Mouse (Mus musculus): Measurements from ENCODE around the gene Rbks. TPM values are rescaled to one million over a fixed set of nuclear protein-coding genes. Genes with fewer than 3 reads are reported as not detected.
"Not testable (repeated sequence)": the region's sequence is repeated elsewhere in the genome, so short reads cannot be mapped to it uniquely, and the experiment has no call there.

The Rbks gene
- polyA plus RNA-seq, 1 experiment from 2014 or later, result 3.0 TPM

- WGBS, result 84% methylated on average over 4 of the region's 4 CpGs
- no peak overlapping the region for H3K27ac ChIP-seq
These were observed 53.2 kb downstream of the Rbks start for GRCm38 (mm10) chr5:31644272-31644671.

DNA sequence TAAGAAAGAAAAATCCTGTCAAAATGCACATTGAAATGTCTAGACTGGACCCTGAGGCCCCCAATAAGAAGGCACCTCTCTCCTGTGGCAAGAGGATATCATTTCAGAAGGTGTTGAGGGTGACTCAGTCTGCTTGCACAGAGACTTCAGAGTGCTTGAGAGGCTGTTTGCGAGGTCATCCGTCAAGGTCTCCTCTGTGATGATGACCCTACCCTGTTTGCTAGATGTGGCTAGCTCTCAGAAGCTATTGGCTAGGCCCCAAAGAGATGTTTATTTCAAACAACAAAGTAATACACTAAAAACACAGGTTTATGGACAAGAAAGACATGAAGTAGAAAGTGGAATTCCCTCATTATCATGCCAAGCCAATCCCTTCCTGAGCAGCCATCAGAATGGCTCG is 55.1 kb downstream of the Rbks start:
- H3K4me3 ChIP-seq (replicated peaks), result no peak overlapping the region
- no peak for ATAC-seq (ENCODE audit: insufficient number of reproducible peaks, insufficient read depth, low FRiP score, low TSS enrichment, low read depth)
- no peak overlapping the region for H3K4me2 ChIP-seq
- H3K27me3 ChIP-seq, result no peaks in the 10 kb centered on the region
- no peaks in the 10 kb centered on the region for H3K4me1 ChIP-seq (replicated peaks)
- 88% methylated on average over 3 of the region's 3 CpGs for WGBS
- no peak overlapping the region for H3K27ac ChIP-seq
- H3K9me3 ChIP-seq, result no peaks in the 10 kb centered on the region
- no peak overlapping the region for H3K9ac ChIP-seq (replicated peaks)
- peaks cover 20% of the 10 kb centered on the region; the same call in 1 of the 2 replicates for H3K36me3 ChIP-seq

More at GRCm38 (mm10) chr5:31644272-31644671, 53.2 kb downstream of the Rbks start:
- H3K36me3 ChIP-seq, result peaks cover 20% of the 10 kb centered on the region; the same call in 1 of the 2 replicates
- ATAC-seq (ENCODE audit: insufficient number of reproducible peaks, insufficient read depth, low FRiP score, low TSS enrichment, low read depth), result no peak
- H3K9ac ChIP-seq (replicated peaks), result no peak overlapping the region
- no peak overlapping the region for H3K4me2 ChIP-seq
- H3K9me3 ChIP-seq, result no peaks in the 10 kb centered on the region
- no peaks in the 10 kb centered on the region for H3K4me1 ChIP-seq (replicated peaks)
- H3K4me3 ChIP-seq (replicated peaks), result no peak overlapping the region
- H3K27me3 ChIP-seq, result no peaks in the 10 kb centered on the region

- H3K27me3 ChIP-seq, result no peaks in the 10 kb centered on the region
- no peak for ATAC-seq (ENCODE audit: insufficient number of reproducible peaks, insufficient read depth, low FRiP score, low TSS enrichment, low read depth)
- WGBS, result 88% methylated on average over 2 of the region's 2 CpGs
- no peak overlapping the region for H3K27ac ChIP-seq
- H3K9ac ChIP-seq (replicated peaks), result no peak overlapping the region
- H3K4me1 ChIP-seq (replicated peaks), result no peaks in the 10 kb centered on the region
- no peak overlapping the region for H3K4me2 ChIP-seq
- H3K9me3 ChIP-seq, result no peaks in the 10 kb centered on the region
- peaks cover 20% of the 10 kb centered on the region; the same call in 1 of the 2 replicates for H3K36me3 ChIP-seq
- H3K4me3 ChIP-seq (replicated peaks), result no peak overlapping the region
These were observed 56.9 kb downstream of the Rbks start for GRCm38 (mm10) chr5:31640542-31640941.

DNA sequence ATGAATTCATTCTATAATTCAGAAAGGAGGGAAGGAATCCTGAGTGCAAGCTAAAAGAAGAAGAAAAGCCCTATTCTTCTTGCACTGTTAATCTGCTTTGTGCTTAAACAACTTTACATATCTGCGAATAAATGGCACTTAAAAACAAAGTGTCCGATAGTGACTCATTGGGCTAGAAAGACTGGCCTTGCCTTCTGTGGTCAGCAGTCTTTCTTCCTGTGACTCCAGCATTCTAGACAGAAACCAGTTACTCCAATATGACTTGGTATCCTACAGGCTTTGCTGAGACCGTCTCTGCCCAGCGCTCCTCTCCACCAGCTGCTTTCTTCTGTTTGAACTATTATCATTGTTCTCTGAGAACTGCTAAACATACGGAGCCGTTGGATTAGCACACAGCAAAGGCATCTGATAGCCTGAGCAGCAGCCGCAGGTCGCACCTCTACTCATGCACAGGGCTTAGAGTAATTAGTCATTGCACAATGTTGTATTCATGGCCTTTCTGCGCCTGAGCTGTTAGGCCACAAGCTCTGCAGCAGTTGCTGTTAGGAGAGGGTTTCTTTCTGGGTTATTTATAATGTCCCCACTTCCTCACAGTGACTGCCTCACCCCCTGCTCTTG is 60.7 kb downstream of the Rbks start:
- Histone ChIP-seq H3K9me3 (no peaks in the 10 kb centered on the region), H3K9ac (replicated peaks) (no peak overlapping the region), H3K4me3 (replicated peaks) (no peak overlapping the region), H3K4me2 (no peak overlapping the region), H3K27ac (no peak overlapping the region), H3K4me1 (replicated peaks) (no peaks in the 10 kb centered on the region), H3K27me3 (no peaks in the 10 kb centered on the region), H3K36me3 (peaks cover 20% of the 10 kb centered on the region; the same call in 1 of the 2 replicates)
- no peak for ATAC-seq (ENCODE audit: insufficient number of reproducible peaks, insufficient read depth, low FRiP score, low TSS enrichment, low read depth)
- WGBS, result 75% methylated on average over 9 of the region's 9 CpGs

- 70% methylated on average over 5 of the region's 5 CpGs for WGBS
These were observed 62.7 kb downstream of the Rbks start for GRCm38 (mm10) chr5:31634679-31635078.

DNA sequence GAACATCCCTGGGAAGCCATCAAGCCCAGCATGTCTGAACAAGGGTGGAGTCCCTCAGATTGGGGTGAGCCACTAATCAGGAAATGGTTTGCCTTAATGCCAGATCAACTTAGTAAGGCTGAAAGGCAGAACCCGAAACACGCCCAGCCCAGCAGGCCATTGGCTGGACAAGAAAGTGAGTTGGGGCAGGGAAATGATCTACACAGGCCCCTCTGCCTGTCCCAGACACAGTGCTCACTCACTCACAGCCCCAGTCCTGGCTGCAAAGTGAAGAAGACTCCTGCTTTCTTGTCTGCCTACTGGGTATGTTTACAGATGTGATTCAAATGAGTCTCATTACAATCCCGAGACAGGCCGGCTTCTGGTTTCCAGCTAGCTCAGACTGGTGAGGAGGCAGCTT is 63.3 kb downstream of the Rbks start:
- WGBS, result 64% methylated on average over 4 of the region's 4 CpGs
- H3K4me1 ChIP-seq (replicated peaks), result peaks cover 4% of the 10 kb centered on the region
- no peak overlapping the region for H3K4me2 ChIP-seq
- H3K9me3 ChIP-seq, result no peaks in the 10 kb centered on the region
- no peak overlapping the region for H3K27ac ChIP-seq
- no peaks in the 10 kb centered on the region for H3K27me3 ChIP-seq
- ATAC-seq (ENCODE audit: insufficient number of reproducible peaks, insufficient read depth, low FRiP score, low TSS enrichment, low read depth), result no peak
- H3K9ac ChIP-seq (replicated peaks), result no peak overlapping the region
- no peak overlapping the region for H3K4me3 ChIP-seq (replicated peaks)
- peaks cover 14% of the 10 kb centered on the region; the same call in 1 of the 2 replicates for H3K36me3 ChIP-seq

More at GRCm38 (mm10) chr5:31634679-31635078, 62.7 kb downstream of the Rbks start:
- H3K27me3 ChIP-seq, result no peaks in the 10 kb centered on the region
- no peak overlapping the region for H3K9ac ChIP-seq (replicated peaks)
- H3K36me3 ChIP-seq, result peaks cover 11% of the 10 kb centered on the region; the same call in 1 of the 2 replicates
- no peaks in the 10 kb centered on the region for H3K9me3 ChIP-seq
- no peaks in the 10 kb centered on the region for H3K4me1 ChIP-seq (replicated peaks)
- H3K4me2 ChIP-seq, result no peak overlapping the region
- ATAC-seq (ENCODE audit: insufficient number of reproducible peaks, insufficient read depth, low FRiP score, low TSS enrichment, low read depth), result no peak
- no peak overlapping the region for H3K27ac ChIP-seq
- no peak overlapping the region for H3K4me3 ChIP-seq (replicated peaks)

DNA sequence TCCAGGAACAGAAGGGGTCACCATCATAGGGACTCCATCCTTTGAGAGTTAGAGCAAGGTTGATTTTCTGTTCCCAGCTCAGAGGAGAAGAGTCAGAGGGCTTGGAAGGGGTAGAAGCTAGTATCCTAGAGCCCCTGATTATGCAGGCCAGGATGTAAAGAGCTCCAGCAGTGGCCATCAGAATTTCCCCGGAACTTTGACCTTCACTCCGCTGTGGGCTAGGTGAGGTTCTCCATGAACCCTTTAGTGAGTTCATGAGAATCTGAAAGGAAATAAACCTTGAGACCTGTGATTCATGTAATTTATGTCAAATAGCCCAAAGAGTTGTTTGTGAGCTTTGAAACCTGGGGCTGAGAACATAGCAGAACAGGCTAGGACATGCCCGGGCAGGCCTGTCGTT is 66.3 kb downstream of the Rbks start:
- 96% methylated on average over 4 of the region's 4 CpGs for WGBS
- Histone ChIP-seq H3K36me3 (peaks cover 27% of the 10 kb centered on the region; the same call in 1 of the 2 replicates), H3K4me1 (replicated peaks) (peaks cover 13% of the 10 kb centered on the region)
- H3K4me2 ChIP-seq; H3K4me3 ChIP-seq (replicated peaks); H3K9ac ChIP-seq (replicated peaks); H3K9me3 ChIP-seq; ATAC-seq (ENCODE audit: insufficient number of reproducible peaks, insufficient read depth, low FRiP score, low TSS enrichment, low read depth); H3K27me3 ChIP-seq; H3K27ac ChIP-seq: not testable (repeated sequence)

- H3K4me2 ChIP-seq, result no peak overlapping the region
- 46% methylated on average over 5 of the region's 5 CpGs for WGBS
- ATAC-seq (ENCODE audit: insufficient number of reproducible peaks, insufficient read depth, low FRiP score, low TSS enrichment, low read depth), result peak; percentile 47; the same call in 1 of the 2 replicates
- H3K27me3 ChIP-seq, result no peaks in the 10 kb centered on the region
- H3K4me3 ChIP-seq (replicated peaks), result no peak overlapping the region
- H3K9me3 ChIP-seq, result no peaks in the 10 kb centered on the region
- H3K36me3 ChIP-seq, result peaks cover 29% of the 10 kb centered on the region; the same call in 1 of the 2 replicates
- no peak overlapping the region for H3K27ac ChIP-seq
- H3K9ac ChIP-seq (replicated peaks), result no peak overlapping the region
- H3K4me1 ChIP-seq (replicated peaks), result peaks cover 13% of the 10 kb centered on the region
These were observed 67.4 kb downstream of the Rbks start for GRCm38 (mm10) chr5:31630064-31630463.

DNA sequence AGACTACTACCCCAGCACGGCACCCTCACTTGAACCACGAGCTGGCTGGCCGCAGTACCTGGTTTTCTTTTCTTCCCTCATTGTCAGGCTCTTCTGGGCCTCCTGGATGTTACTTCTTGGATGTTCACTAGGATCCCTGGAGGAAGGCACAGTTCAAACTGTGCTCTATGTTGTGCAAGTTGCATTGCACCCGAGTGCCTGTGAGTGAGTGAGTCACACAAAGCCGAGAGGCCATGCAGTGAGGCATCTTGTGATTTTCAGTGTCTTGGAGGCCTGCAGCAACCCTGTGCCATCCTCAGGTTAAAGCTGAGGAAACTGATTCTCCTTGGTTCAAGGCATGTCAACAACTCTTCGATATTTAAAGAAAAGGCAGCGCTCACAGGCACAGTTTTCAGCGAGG is 68.9 kb downstream of the Rbks start:
- no peak overlapping the region for H3K9ac ChIP-seq (replicated peaks)
- no peaks in the 10 kb centered on the region for H3K27me3 ChIP-seq
- H3K27ac ChIP-seq, result no peak overlapping the region
- no peak overlapping the region for H3K4me3 ChIP-seq (replicated peaks)
- 86% methylated on average over 8 of the region's 8 CpGs for WGBS
- ATAC-seq (ENCODE audit: insufficient number of reproducible peaks, insufficient read depth, low FRiP score, low TSS enrichment, low read depth), result no peak
- H3K4me1 ChIP-seq (replicated peaks), result peaks cover 13% of the 10 kb centered on the region
- H3K9me3 ChIP-seq, result no peaks in the 10 kb centered on the region
- H3K36me3 ChIP-seq, result peaks cover 28% of the 10 kb centered on the region; the same call in 1 of the 2 replicates
- H3K4me2 ChIP-seq, result no peak overlapping the region

DNA sequence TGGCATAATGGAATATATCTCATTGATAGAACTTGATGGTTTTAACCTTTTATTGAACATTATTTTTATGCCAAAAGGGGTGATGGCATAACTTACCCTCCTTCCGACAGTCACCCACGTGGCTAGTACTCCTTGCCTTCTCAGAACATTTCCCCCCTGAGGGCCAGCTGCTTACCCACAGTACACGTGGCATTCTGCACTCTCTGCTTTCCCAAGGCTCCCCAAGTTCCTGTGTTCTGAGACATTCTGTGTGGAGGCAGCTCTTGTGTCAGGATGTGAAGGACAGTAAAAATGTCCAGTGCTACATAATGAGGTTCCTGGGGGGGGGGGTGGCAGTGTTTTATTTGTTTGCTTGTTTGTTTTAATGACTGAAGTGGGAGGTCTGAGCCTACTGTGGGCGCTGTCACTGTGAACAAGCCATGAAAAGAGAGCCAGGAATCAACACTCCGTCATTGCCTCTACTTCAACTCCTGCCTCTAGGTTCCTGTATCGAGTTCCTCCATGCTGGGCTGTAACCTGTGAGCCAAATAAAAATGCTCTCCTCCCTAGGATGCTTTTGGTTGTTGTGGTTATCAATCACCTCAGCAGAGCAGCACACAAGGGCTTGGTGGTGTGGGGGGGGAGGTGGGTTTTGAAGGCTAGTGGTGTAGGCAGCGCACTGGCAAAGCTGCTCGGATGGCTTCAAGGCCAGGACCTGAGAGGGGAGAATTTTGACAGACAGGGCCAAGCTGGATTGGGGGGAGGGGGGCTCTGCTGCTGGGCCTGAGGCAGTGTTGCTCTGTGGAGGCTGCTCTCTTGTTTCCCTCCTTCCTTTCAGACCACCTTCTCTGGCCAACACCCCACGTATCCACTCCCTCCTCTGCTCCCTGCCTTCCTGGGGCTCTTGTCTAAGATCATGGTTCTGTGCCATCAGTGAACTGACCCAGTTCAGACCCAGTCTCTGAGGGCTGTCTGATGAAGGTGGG is 69.6 kb downstream of the Rbks start:
- no peak overlapping the region for H3K27ac ChIP-seq
- no peak overlapping the region for H3K4me3 ChIP-seq (replicated peaks)
- H3K4me2 ChIP-seq, result no peak overlapping the region
- H3K4me1 ChIP-seq (replicated peaks), result peaks cover 13% of the 10 kb centered on the region
- no peak overlapping the region for H3K9ac ChIP-seq (replicated peaks)
- H3K9me3 ChIP-seq, result no peaks in the 10 kb centered on the region
- peaks cover 33% of the 10 kb centered on the region for H3K36me3 ChIP-seq
- no peak for ATAC-seq (ENCODE audit: insufficient number of reproducible peaks, insufficient read depth, low FRiP score, low TSS enrichment, low read depth)
- H3K27me3 ChIP-seq, result no peaks in the 10 kb centered on the region
- WGBS, result 44% methylated on average over 9 of the region's 9 CpGs

GRCm38 (mm10) chr5:31627117-31627516 is 70.3 kb downstream of the Rbks start:
- H3K4me2 ChIP-seq, result no peak overlapping the region
- no peak for ATAC-seq (ENCODE audit: insufficient number of reproducible peaks, insufficient read depth, low FRiP score, low TSS enrichment, low read depth)
- no peak overlapping the region for H3K9ac ChIP-seq (replicated peaks)
- no peak overlapping the region for H3K4me3 ChIP-seq (replicated peaks)
- no peaks in the 10 kb centered on the region for H3K27me3 ChIP-seq
- H3K36me3 ChIP-seq, result peaks cover 39% of the 10 kb centered on the region
- 0 out of 2 replicates have a peak overlapping the region, but pooled peaks have one; percentile 23 for H3K27ac ChIP-seq
- no peaks in the 10 kb centered on the region for H3K9me3 ChIP-seq
- peaks cover 13% of the 10 kb centered on the region for H3K4me1 ChIP-seq (replicated peaks)
- 49% methylated on average over 3 of the region's 3 CpGs for WGBS

Measured in limb, embryonic 12.5 days (tissue).